18 mouse cellular contexts compared by ENCODE assay signal in genomic region chr6:28399791-28400190, GRCm38 (mm10). TPM values are rescaled to one million over a fixed set of nuclear protein-coding genes. Genes with fewer than 3 reads are reported as not detected.
DNase-seq lines count a peak whose midpoint lies in the region; TF ChIP-seq lines count a peak whose summit lies in the region.
"Had no signal": no experiment of that assay in that cellular context is flagged by ENCODE, and none has a peak within 500 bp of the region (broad histone marks: within the 10 kb centered on the region; RNA-seq: fewer than 3 reads in every experiment).

No protein-coding gene starts in this region.

- H3K4me3 ChIP-seq in gastrocnemius, adult 2 months: no peak overlapping the region
- no peak overlapping the region for H3K4me3 ChIP-seq in forebrain, embryonic 10.5 days
- H3K4me3 ChIP-seq: liver, embryonic 13.5 days; neural tube, embryonic 12.5 days had no signal

- H3K27me3 ChIP-seq in splenic B cell, adult 2 months (ENCODE audit: control insufficient read depth, insufficient read depth, low read length, poor library complexity, severe bottlenecking): no peaks in the 10 kb centered on the region
- H3K27me3 ChIP-seq in forebrain, embryonic 10.5 days (ENCODE audit: poor library complexity, severe bottlenecking): peaks cover 63% of the 10 kb centered on the region

- peak; percentile 15; the same call in 1 of the 2 replicates for TF ChIP-seq CTCF in gastrocnemius, adult 2 months (IDR thresholded peaks at IDR 0.05)

- no peaks in the 10 kb centered on the region for H3K36me3 ChIP-seq in splenic B cell, adult 2 months (ENCODE audit: control insufficient read depth, insufficient read depth, low read length, poor library complexity, severe bottlenecking)
- no peaks in the 10 kb centered on the region for H3K36me3 ChIP-seq in forebrain, embryonic 10.5 days (replicated peaks)
- H3K36me3 ChIP-seq: liver, embryonic 13.5 days; neural tube, embryonic 12.5 days had no signal

- peaks cover 15% of the 10 kb centered on the region for H3K9me3 ChIP-seq in forebrain, embryonic 10.5 days
- H3K9me3 ChIP-seq: liver, embryonic 13.5 days had no signal

- WGBS in forebrain, embryonic 10.5 days: 96% methylated on average over 4 of the region's 4 CpGs

- no peak for DNase-seq in gastrocnemius, adult 2 months
- DNase-seq in gastrocnemius, adult 8-10 months (ENCODE audit: low spot score in 2 of 2): no peak
- DNase-seq in retina, postnatal 1 day: peak; percentile 37
- DNase-seq in retina, embryonic 14.5 days (ENCODE audit: low spot score): no peak
- DNase-seq in R1 (ENCODE audit: low read depth, low spot score): peak; percentile 83
- DNase-seq in splenic B cell, adult 2 months (ENCODE audit: low read depth, low spot score): peak; percentile 49
- DNase-seq in left cerebral cortex, postnatal 10 days (ENCODE audit: extremely low spot score in 1 of 2, low spot score in 2 of 2): no peak
- DNase-seq in forebrain, embryonic 10.5 days (ENCODE audit: extremely low spot score, low spot score): no peak
- DNase-seq: adrenal gland, postnatal 25 days; cerebellum, adult 9-11 months; heart, adult 18-20 months; heart, postnatal 4 days; kidney, adult 2 months; liver, embryonic 13.5 days; right cerebral cortex, postnatal 4 days had no signal

- H3K27ac ChIP-seq in gastrocnemius, adult 2 months: no peak overlapping the region
- no peak overlapping the region for H3K27ac ChIP-seq in forebrain, embryonic 10.5 days
- H3K27ac ChIP-seq: liver, embryonic 13.5 days; neural tube, embryonic 12.5 days had no signal

- H3K4me1 ChIP-seq in forebrain, embryonic 10.5 days: peaks cover 23% of the 10 kb centered on the region
- H3K4me1 ChIP-seq: liver, embryonic 13.5 days; neural tube, embryonic 12.5 days had no signal

- intact Hi-C loops in gastrocnemius, adult 2 months (cut with DNase I): no loop called here
- intact Hi-C loops in left cerebral cortex, postnatal 10 days (cut with DNase I): no loop called here

RNA-seq across cellular contexts. Expression of gene Zfp800, which starts 2.0 kb away (rescaled TPM):
- total RNA-seq in gastrocnemius, adult 2 months (2021): 1 to 10 TPM; 6.0 to 7.4 TPM
- total RNA-seq in gastrocnemius, adult 8-10 months (2022): 1 to 10 TPM; 3.5 to 5.9 (median 4.6) TPM
- 10 to 100 TPM; 14.2 to 16.0 TPM for total RNA-seq in left cerebral cortex, postnatal 10 days (2021)
- polyA plus RNA-seq in forebrain, embryonic 10.5 days (2016; fragmentation: Nextera tagmentation; extraction: Ambion mirVana): 22.0 and 22.8 TPM in 2 replicates

RNA-seq across cellular contexts. Expression of gene Arf5, which starts 23.6 kb away (rescaled TPM):
- total RNA-seq in gastrocnemius, adult 2 months (2021): 10 to 100 TPM; 75.7 to 82.4 TPM
- 10 to 100 TPM; 73.1 to 79.0 (median 74.8) TPM for total RNA-seq in gastrocnemius, adult 8-10 months (2022)
- total RNA-seq in left cerebral cortex, postnatal 10 days (2021): 100 to 1,000 TPM; 401 to 406 TPM
- 269 and 281 TPM in 2 replicates for polyA plus RNA-seq in forebrain, embryonic 10.5 days (2016; fragmentation: Nextera tagmentation; extraction: Ambion mirVana)

RNA-seq across cellular contexts. Expression of gene Fscn3, which starts 27.8 kb away (rescaled TPM):
- not detected for total RNA-seq in gastrocnemius, adult 2 months (2021)
- total RNA-seq in gastrocnemius, adult 8-10 months (2022): not detected
- under 1 TPM in 1 of 2 experiments, not detected in 1; 0.17 TPM for total RNA-seq in left cerebral cortex, postnatal 10 days (2021)
- 0.14 TPM in 1 of 2 replicates, not detected in the other for polyA plus RNA-seq in forebrain, embryonic 10.5 days (2016; fragmentation: Nextera tagmentation; extraction: Ambion mirVana)
- total RNA-seq: adrenal gland, postnatal 25 days; heart, adult 18-20 months; heart, postnatal 4 days; layer of hippocampus, postnatal 14 days had no signal
- polyA plus RNA-seq: embryonic facial prominence, embryonic 14.5 days; neural tube, embryonic 12.5 days had no signal

RNA-seq across cellular contexts. Expression of gene Gcc1, which starts 28.4 kb away (rescaled TPM):
- 1 to 10 TPM; 5.8 to 7.9 TPM for total RNA-seq in gastrocnemius, adult 2 months (2021)
- total RNA-seq in gastrocnemius, adult 8-10 months (2022): 1 to 10 TPM; 6.1 to 9.0 (median 6.5) TPM
- 10 to 100 TPM; 14.6 TPM for total RNA-seq in left cerebral cortex, postnatal 10 days (2021)
- 10.6 and 11.2 TPM in 2 replicates for polyA plus RNA-seq in forebrain, embryonic 10.5 days (2016; fragmentation: Nextera tagmentation; extraction: Ambion mirVana)

RNA-seq across cellular contexts. Expression of gene Pax4, which starts 49.4 kb away (rescaled TPM):
- total RNA-seq in gastrocnemius, adult 2 months (2021): not detected
- total RNA-seq in gastrocnemius, adult 8-10 months (2022): not detected
- not detected for total RNA-seq in left cerebral cortex, postnatal 10 days (2021)
- polyA plus RNA-seq in forebrain, embryonic 10.5 days (2016; fragmentation: Nextera tagmentation; extraction: Ambion mirVana): 0.12 TPM in 1 of 2 replicates, not detected in the other
- total RNA-seq: adrenal gland, postnatal 25 days; heart, adult 18-20 months; heart, postnatal 4 days; layer of hippocampus, postnatal 14 days had no signal
- polyA plus RNA-seq: embryonic facial prominence, embryonic 14.5 days; kidney, adult 2 months; liver, embryonic 13.5 days; neural tube, embryonic 12.5 days had no signal

Comparison
In these comparisons a context has a peak if more than half of its experiments do, and no peak if none do; other contexts are left out.
1. DNase-seq: peak in retina, postnatal 1 day (single experiment), R1 (single experiment) and splenic B cell, adult 2 months (single experiment); none in gastrocnemius, adult 2 months (single experiment), gastrocnemius, adult 8-10 months (0 of 2), retina, embryonic 14.5 days (single experiment), left cerebral cortex, postnatal 10 days (0 of 2) and forebrain, embryonic 10.5 days (single experiment).
2. RNA of gene Arf5, which starts 23.6 kb away (total RNA-seq): 401 to 406 TPM in left cerebral cortex, postnatal 10 days; 75.7 to 82.4 TPM in gastrocnemius, adult 2 months and 73.1 to 79.0 TPM in gastrocnemius, adult 8-10 months; every median in the first group is over 4 times any median in the second.